Mouse (Mus musculus) right cerebral cortex, postnatal 25 days (tissue): ENCODE measurements at regions not wholly inside any gene's neighbourhood (a gene's known extent, or its start where the extent isn't known, plus 50 kb on each side); places are given as distances from the start of the nearest gene placed in this dataset.

ENCODE experiments used
- DNase-seq: peaks from one replicate; pipeline ENCODE4 v3.0.0; 2022

DNA sequence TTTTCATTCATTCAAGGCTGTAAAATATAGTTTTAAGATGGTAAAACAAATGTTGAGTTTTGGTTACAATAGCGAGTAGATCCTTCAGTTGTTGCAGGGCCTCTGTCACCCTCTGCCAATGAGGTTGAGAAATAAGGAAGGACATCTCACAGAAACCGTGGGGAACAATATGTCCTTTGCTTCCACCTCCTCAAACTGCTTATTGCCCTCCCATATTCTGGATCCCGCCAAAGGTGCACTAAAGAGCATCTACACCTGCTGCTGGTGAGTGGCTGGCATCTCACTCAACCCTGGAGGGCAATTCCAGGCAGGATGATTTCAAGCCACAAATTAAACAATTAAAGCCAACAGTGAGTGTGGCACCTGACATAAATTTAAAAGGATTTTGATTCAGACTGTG lies 53.4 kb downstream of the Prr30 start:
- no peak for DNase-seq

DNA sequence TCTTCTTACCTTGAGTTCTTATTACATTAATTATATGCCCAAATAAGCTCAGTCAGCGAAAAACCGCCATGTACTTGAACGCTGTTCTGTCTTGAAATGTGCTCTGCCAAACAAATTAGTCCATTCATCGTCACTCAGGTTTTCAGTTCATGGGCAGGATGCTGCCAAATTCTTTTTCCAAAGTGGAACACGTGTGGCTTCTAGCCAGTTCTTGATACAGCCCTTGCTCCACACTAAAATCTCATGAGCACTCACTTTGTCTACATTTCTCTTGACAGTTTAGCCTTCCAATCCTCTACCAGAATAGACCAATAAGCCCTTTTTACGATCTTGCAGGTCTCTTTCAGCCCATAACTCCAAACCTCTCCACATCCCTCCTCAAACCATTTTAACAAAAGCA lies 62.7 kb downstream of the Prr30 start:
- peak; percentile 3 for DNase-seq
